In genomic region chr11:40754664-40755107, GRCm38 (mm10) we compare ENCODE assay signal across 8 mouse cellular contexts. TPM values are rescaled to one million over a fixed set of nuclear protein-coding genes. Genes with fewer than 3 reads are reported as not detected.
DNase-seq lines count a peak whose midpoint lies in the region; ATAC-seq and TF ChIP-seq lines count a peak whose summit lies in the region.

No protein-coding gene starts in this region.

- H3K27ac ChIP-seq in embryonic facial prominence, embryonic 12.5 days, result no peak overlapping the region
- H3K27ac ChIP-seq in intestine, embryonic 16.5 days (ENCODE audit: low read length), result peak overlapping the region; percentile 74

- no peaks in the 10 kb centered on the region for H3K9me3 ChIP-seq in embryonic facial prominence, embryonic 12.5 days
- no peaks in the 10 kb centered on the region for H3K9me3 ChIP-seq in intestine, embryonic 16.5 days (ENCODE audit: control insufficient read depth, low read length)

- peak overlapping the region; percentile 75 for H3K9ac ChIP-seq in embryonic facial prominence, embryonic 12.5 days
- peak overlapping the region; percentile 93 for H3K9ac ChIP-seq in intestine, embryonic 16.5 days (ENCODE audit: low read depth, low read length)

- H3K4me1 ChIP-seq in embryonic facial prominence, embryonic 12.5 days, result peaks cover 10% of the 10 kb centered on the region; the same call in 1 of the 2 replicates
- H3K4me1 ChIP-seq in intestine, embryonic 16.5 days (ENCODE audit: control insufficient read depth, insufficient read depth, low read length), result no peaks in the 10 kb centered on the region

- peak; percentile 11 for DNase-seq in cerebellum, adult 8-10 months
- DNase-seq in cerebellum, postnatal 36 days, result no peak
- DNase-seq in 416B (ENCODE audit: low read depth), result peak; percentile 57
- no peak for DNase-seq in ovary, postnatal 14 days (ENCODE audit: low spot score)
- DNase-seq in B cell, adult 2 months, result no peak

- ATAC-seq in embryonic facial prominence, embryonic 12.5 days (ENCODE audit: insufficient number of reproducible peaks, insufficient read depth, low FRiP score, low TSS enrichment), result no peak; the same call in none of the 2 replicates
- ATAC-seq in intestine, embryonic 16.5 days, result peak; percentile 36

- peak overlapping the region; percentile 52 for H3ac ChIP-seq in myocyte (ENCODE audit: control insufficient read depth, insufficient read length)

- no peak for TF ChIP-seq POLR2A in myocyte (IDR thresholded peaks at IDR 0.05; ENCODE audit: insufficient read length, low read depth)

- H3K27me3 ChIP-seq in embryonic facial prominence, embryonic 12.5 days, result no peaks in the 10 kb centered on the region
- no peaks in the 10 kb centered on the region for H3K27me3 ChIP-seq in intestine, embryonic 16.5 days (replicated peaks; ENCODE audit: control insufficient read depth, insufficient read depth, low read length)
- H3K27me3 ChIP-seq in myocyte (ENCODE audit: control insufficient read depth, insufficient read depth, insufficient read length), result no peaks in the 10 kb centered on the region

- peak overlapping the region; percentile 76 for H3K4me3 ChIP-seq in embryonic facial prominence, embryonic 12.5 days
- H3K4me3 ChIP-seq in intestine, embryonic 16.5 days (ENCODE audit: low read length), result peak overlapping the region; percentile 96
- peak overlapping the region; percentile 76 for H3K4me3 ChIP-seq in myocyte

- 2% methylated on average over 19 of the region's 19 CpGs for WGBS in embryonic facial prominence, embryonic 12.5 days
- WGBS in intestine, embryonic 16.5 days, result 2% methylated on average over 19 of the region's 19 CpGs

- peaks cover 27% of the 10 kb centered on the region for H3K79me2 ChIP-seq in myocyte (ENCODE audit: control insufficient read depth, insufficient read depth)

- peak overlapping the region; percentile 79 for H3K4me2 ChIP-seq in embryonic facial prominence, embryonic 12.5 days (replicated peaks)
- peak overlapping the region; percentile 59 for H3K4me2 ChIP-seq in intestine, embryonic 16.5 days (ENCODE audit: low read depth, low read length)
- peak overlapping the region; percentile 97 for H3K4me2 ChIP-seq in myocyte (ENCODE audit: low read depth)

- 0 out of 2 replicates have a peak, but pooled peaks cover 2% of the 10 kb centered on the region for H3K36me3 ChIP-seq in embryonic facial prominence, embryonic 12.5 days
- no peaks in the 10 kb centered on the region for H3K36me3 ChIP-seq in intestine, embryonic 16.5 days (ENCODE audit: control insufficient read depth, insufficient read depth, low read length)
- H3K36me3 ChIP-seq in myocyte (ENCODE audit: control insufficient read depth, insufficient read depth), result peaks cover 30% of the 10 kb centered on the region

TF ChIP-seq in myocyte, 11 proteins besides CTCF, POLR2A, EP300 and RAD21:
- TF ChIP-seq USF1 (IDR thresholded peaks at IDR 0.05; ENCODE audit: low read depth), result no peak

RNA-seq across cellular contexts. Expression of gene Ccng1, which starts 0.4 kb away (rescaled TPM):
- 34.3 and 39.9 TPM in 2 replicates for polyA plus RNA-seq in embryonic facial prominence, embryonic 12.5 days (2016; fragmentation: Nextera tagmentation; extraction: Ambion mirVana)
- 50.8 and 56.6 TPM in 2 replicates for polyA plus RNA-seq in intestine, embryonic 16.5 days (2015; fragmentation: Nextera tagmentation; extraction: Ambion mirVana)
- polyA plus RNA-seq in myocyte (2012; fragmentation: generic; extraction: Trizol), result 55.2 TPM

RNA-seq across cellular contexts. Expression of gene Nudcd2, which starts 21.2 kb away (rescaled TPM):
- polyA plus RNA-seq in embryonic facial prominence, embryonic 12.5 days (2016; fragmentation: Nextera tagmentation; extraction: Ambion mirVana), result 166 and 178 TPM in 2 replicates
- 119 and 130 TPM in 2 replicates for polyA plus RNA-seq in intestine, embryonic 16.5 days (2015; fragmentation: Nextera tagmentation; extraction: Ambion mirVana)
- polyA plus RNA-seq in myocyte (2012; fragmentation: generic; extraction: Trizol), result 43.5 TPM

RNA-seq across cellular contexts. Expression of gene Hmmr, which starts 21.5 kb away (rescaled TPM):
- polyA plus RNA-seq in embryonic facial prominence, embryonic 12.5 days (2016; fragmentation: Nextera tagmentation; extraction: Ambion mirVana), result 47.2 and 54.9 TPM in 2 replicates
- polyA plus RNA-seq in intestine, embryonic 16.5 days (2015; fragmentation: Nextera tagmentation; extraction: Ambion mirVana), result 34.1 and 37.6 TPM in 2 replicates
- polyA plus RNA-seq in myocyte (2012; fragmentation: generic; extraction: Trizol), result 8.4 TPM

RNA-seq across cellular contexts. Expression of gene Mat2b, which starts 59.7 kb away (rescaled TPM):
- 80.6 and 89.0 TPM in 2 replicates for polyA plus RNA-seq in embryonic facial prominence, embryonic 12.5 days (2016; fragmentation: Nextera tagmentation; extraction: Ambion mirVana)
- polyA plus RNA-seq in intestine, embryonic 16.5 days (2015; fragmentation: Nextera tagmentation; extraction: Ambion mirVana), result 94.2 and 95.9 TPM in 2 replicates
- 29.3 TPM for polyA plus RNA-seq in myocyte (2012; fragmentation: generic; extraction: Trizol)

Comparison
In these comparisons a context has a peak if more than half of its experiments do, and no peak if none do; other contexts are left out.
1. DNase-seq: peak in cerebellum, adult 8-10 months (single experiment) and 416B (single experiment); none in cerebellum, postnatal 36 days (0 of 2), ovary, postnatal 14 days (single experiment) and B cell, adult 2 months (0 of 2).
2. Peak in every context shown above with its lines, with median percentiles within 50 percentile points of each other: H3K4me2 ChIP-seq and H3K4me3 ChIP-seq.